Mouse (Mus musculus) heart, embryonic 15.5 days (tissue): Measurements from ENCODE around the gene 2310033P09Rik. TPM values are rescaled to one million over a fixed set of nuclear protein-coding genes. Genes with fewer than 3 reads are reported as not detected.

Source experiments
- ATAC-seq: fragments of 200-750 bp; cut with Nextera tagmentation; replicated peaks from 2 replicates; pipeline ENCODE4 v1.8.0; 2017; ENCODE audit warnings: low read depth, moderate TSS enrichment; ENCODE audit not compliant: insufficient number of reproducible peaks, insufficient read depth, low FRiP score
- H3K27ac ChIP-seq: fragments of 300-500 bp; sonication (generic); 2 replicates; pipeline ENCODE4 v1.5.1; 2015; ENCODE audit warnings: mild to moderate bottlenecking, inconsistent platforms
- H3K27me3 ChIP-seq: fragments of 300-500 bp; sonication (generic); 2 replicates; pipeline ENCODE4 v1.6.1; 2015; ENCODE audit warnings: inconsistent platforms
- H3K36me3 ChIP-seq: fragments of 300-500 bp; sonication (generic); 2 replicates; pipeline ENCODE4 v1.6.1; 2015; ENCODE audit warnings: mild to moderate bottlenecking, inconsistent platforms
- H3K4me1 ChIP-seq: fragments of 300-500 bp; sonication (generic); replicated peaks from 2 replicates; pipeline ENCODE4 v1.6.1; 2015; ENCODE audit warnings: inconsistent platforms
- H3K4me2 ChIP-seq: fragments of 300-500 bp; sonication (generic); 2 replicates; pipeline ENCODE4 v1.6.1; 2015; ENCODE audit warnings: inconsistent platforms, mild to moderate bottlenecking, moderate library complexity
- H3K4me3 ChIP-seq: fragments of 300-500 bp; sonication (generic); 2 replicates; pipeline ENCODE4 v1.5.1; 2015; ENCODE audit warnings: mild to moderate bottlenecking, inconsistent platforms
- H3K9ac ChIP-seq: fragments of 300-500 bp; sonication (generic); 2 replicates; pipeline ENCODE4 v1.6.1; 2015; ENCODE audit warnings: mild to moderate bottlenecking, inconsistent platforms
- H3K9me3 ChIP-seq: fragments of 300-500 bp; sonication (generic); replicated peaks from 2 replicates; pipeline ENCODE4 v1.6.1; 2016; ENCODE audit warnings: inconsistent platforms
- WGBS: fragments of 180-500 bp; shearing (Covaris S2); methylation state at CpG from one replicate; pipeline ENCODE4 v1.1.7; 2015; ENCODE audit warnings: mixed read lengths; 5-methylcytosine and 5-hydroxymethylcytosine counted together
- polyA plus RNA-seq: library from polyadenylated mRNA; unstranded; fragments of >200 nt; fragmentation: Nextera tagmentation; extraction: Ambion mirVana; gene quantifications from 2 replicates; pipeline ENCODE4 v1.2.1, GENCODE M21; 2015

The 2310033P09Rik gene
- polyA plus RNA-seq, 1 experiment from 2014 or later, result 17.7 TPM

DNA sequence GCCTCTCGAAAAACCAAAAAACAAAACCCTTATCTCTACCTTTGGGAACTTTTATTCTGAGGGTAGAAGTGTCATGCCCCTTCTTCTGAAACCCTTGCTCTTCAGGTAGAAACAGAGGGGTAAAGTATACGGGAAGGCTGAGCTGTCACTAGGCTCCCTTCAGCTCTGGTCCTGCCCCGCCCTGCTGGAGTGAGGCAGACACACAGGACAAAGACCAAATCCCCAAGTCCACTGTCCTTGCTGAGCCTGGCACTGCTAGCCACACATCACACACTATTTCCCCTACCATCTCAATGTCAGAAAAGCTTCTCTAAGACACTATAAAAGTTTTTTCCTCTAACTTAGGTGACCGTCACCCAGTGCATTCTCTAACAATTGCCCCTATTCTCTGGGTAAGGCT, 14.2 kb downstream of the 2310033P09Rik start:
- Histone ChIP-seq H3K27me3 (no peaks in the 10 kb centered on the region), H3K9ac (no peak overlapping the region), H3K36me3 (peaks cover 6% of the 10 kb centered on the region; the same call in 1 of the 2 replicates), H3K27ac (no peak overlapping the region), H3K9me3 (no peaks in the 10 kb centered on the region), H3K4me1 (peaks cover 77% of the 10 kb centered on the region), H3K4me3 (no peak overlapping the region), H3K4me2 (no peak overlapping the region)
- WGBS, result 75% methylated on average over 4 of the region's 4 CpGs
- no peak for ATAC-seq

DNA sequence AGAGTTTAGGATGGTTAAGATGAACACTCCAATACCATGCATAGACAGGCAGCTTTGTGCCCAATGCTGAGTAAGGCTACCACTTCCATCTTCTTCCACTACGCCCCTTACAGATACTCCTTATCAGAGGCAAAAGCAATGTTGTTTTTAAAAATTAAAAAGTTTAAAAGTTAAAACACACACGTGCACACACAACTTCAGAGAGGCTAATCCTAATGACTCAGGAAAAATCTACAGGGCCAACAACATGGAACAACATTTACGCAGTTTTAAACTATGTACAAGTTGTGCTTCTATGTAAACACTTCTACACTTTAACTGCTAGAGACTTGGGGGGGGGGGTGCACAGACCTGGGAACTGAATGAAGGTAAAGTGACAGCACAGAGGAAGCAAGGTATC, 15.9 kb downstream of the 2310033P09Rik start:
- 79% methylated on average over 3 of the region's 3 CpGs for WGBS
- Histone ChIP-seq H3K4me1 (peaks cover 70% of the 10 kb centered on the region), H3K4me2 (no peak overlapping the region; the same call in 1 of the 2 replicates), H3K4me3 (no peak overlapping the region), H3K27me3 (no peaks in the 10 kb centered on the region), H3K36me3 (peaks cover 6% of the 10 kb centered on the region; the same call in 1 of the 2 replicates), H3K27ac (no peak overlapping the region), H3K9me3 (no peaks in the 10 kb centered on the region), H3K9ac (no peak overlapping the region)
- no peak for ATAC-seq

DNA sequence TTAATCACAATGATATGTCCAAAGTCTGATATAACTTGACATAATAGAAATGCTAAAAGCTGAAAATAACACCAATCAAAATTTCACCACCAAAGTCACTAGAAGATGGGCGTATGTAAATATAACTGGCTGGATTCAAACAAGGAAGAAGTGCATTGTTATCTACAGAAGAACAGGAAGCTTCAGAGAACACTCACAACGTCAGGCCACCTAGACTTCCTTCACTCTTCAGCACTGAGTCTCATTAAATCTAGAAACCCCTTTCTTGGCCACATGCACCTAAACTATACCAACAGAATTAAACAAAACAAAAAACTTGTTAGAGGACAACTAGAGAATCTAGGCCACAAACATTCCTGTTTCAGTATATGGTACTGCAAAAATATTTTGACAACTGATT, 16.3 kb downstream of the 2310033P09Rik start:
- peaks cover 5% of the 10 kb centered on the region; the same call in 1 of the 2 replicates for H3K36me3 ChIP-seq
- peaks cover 70% of the 10 kb centered on the region for H3K4me1 ChIP-seq
- H3K27ac ChIP-seq, result no peak overlapping the region
- 23% methylated on average over 2 of the region's 2 CpGs for WGBS
- no peak overlapping the region for H3K4me3 ChIP-seq
- no peak for ATAC-seq
- no peaks in the 10 kb centered on the region for H3K27me3 ChIP-seq
- H3K9me3 ChIP-seq, result no peaks in the 10 kb centered on the region
- H3K9ac ChIP-seq, result no peak overlapping the region
- no peak overlapping the region; the same call in 1 of the 2 replicates for H3K4me2 ChIP-seq

DNA sequence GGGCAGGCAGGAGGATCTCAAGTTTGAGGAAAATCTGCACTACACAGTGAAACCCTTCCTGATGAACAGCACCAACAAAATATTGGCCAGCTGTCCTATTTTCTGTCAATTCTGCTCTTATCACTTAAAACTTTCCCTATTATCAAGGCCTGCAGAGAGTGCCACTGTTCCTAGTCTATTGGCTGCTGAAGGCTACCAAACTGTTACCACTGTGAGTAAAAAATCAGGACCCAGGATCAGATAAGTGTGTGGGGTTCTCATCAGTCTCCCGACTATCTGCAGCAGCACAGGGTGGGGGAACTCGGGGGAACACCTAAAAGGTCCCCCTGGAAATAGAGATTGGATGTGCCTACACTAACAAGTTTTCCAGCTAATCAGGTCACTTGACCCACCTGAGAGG, 17.0 kb downstream of the 2310033P09Rik start:
- no peak overlapping the region for H3K27ac ChIP-seq
- no peak overlapping the region for H3K4me3 ChIP-seq
- no peaks in the 10 kb centered on the region for H3K27me3 ChIP-seq
- peaks cover 70% of the 10 kb centered on the region for H3K4me1 ChIP-seq
- no peaks in the 10 kb centered on the region for H3K36me3 ChIP-seq
- H3K4me2 ChIP-seq, result peak overlapping the region; percentile 80
- WGBS, result 30% methylated on average over 2 of the region's 2 CpGs
- ATAC-seq, result no peak
- H3K9ac ChIP-seq, result no peak overlapping the region
- H3K9me3 ChIP-seq, result no peaks in the 10 kb centered on the region

DNA sequence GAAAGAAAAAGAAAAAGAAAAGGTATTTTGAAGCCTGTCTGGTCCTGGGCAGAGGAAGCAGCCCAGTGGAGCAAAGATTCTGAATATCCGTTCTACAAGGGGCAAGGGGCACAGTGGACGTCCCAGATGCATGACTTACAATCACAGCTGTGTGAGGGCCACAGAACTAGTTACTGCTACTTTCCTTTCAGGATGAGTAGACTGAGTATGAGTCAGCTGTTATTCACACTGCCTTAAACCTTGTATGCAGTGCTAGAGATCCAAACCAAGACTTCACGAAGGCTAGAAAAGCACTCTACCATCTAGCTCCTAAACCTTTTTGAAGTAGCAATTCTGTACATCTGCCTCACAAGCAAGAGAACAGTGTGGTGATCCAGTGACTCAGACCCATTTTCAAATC, 18.1 kb downstream of the 2310033P09Rik start:
- Histone ChIP-seq H3K27ac (peak overlapping the region; percentile 97; the same call in 1 of the 2 replicates), H3K36me3 (no peaks in the 10 kb centered on the region), H3K27me3 (no peaks in the 10 kb centered on the region), H3K9me3 (no peaks in the 10 kb centered on the region), H3K9ac (peak overlapping the region; percentile 100), H3K4me3 (peak overlapping the region; percentile 94), H3K4me2 (peak overlapping the region; percentile 80), H3K4me1 (peaks cover 66% of the 10 kb centered on the region)
- no peak for ATAC-seq
- 26% methylated on average over 3 of the region's 3 CpGs for WGBS

DNA sequence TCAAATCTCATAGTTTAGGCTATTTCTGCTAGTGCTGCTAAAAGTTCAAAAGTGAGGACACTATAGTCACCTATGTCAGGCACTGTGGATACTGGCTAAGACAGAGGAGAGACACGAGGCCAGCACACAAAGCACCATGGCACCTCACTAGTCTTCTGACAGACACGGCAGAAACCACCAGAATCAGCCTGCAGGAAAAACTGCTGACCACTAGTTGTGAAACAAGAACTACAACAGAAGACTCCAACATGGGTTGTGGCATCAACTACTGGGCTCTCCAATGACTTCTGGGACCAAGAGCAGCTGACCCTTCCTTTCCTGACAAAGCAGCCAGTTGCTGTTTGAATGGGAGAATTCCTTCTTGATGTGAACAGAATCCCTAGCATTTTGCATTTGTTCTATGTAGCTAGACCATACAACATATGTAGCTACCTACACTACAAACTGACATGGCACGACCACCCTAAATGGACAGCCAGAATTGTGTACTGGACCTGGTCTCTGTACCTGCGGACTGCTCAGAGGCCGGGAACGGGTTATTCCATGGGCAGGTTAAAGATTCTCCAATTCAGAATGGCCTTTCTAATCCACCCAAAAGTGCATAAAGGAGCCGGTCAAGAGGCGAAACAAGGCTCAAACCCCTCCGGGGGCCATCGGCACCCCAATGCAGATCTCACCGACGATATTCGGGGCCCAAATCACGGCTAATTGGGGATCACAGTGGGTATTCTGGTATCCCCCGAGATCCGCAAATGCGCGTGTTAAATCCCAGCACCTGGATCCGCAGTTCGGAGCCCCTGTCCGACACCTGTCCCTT, 18.9 kb downstream of the 2310033P09Rik start:
- H3K4me2 ChIP-seq, result peak overlapping the region; percentile 80
- under 1% methylated on average over 21 of the region's 21 CpGs for WGBS
- H3K4me1 ChIP-seq, result peaks cover 58% of the 10 kb centered on the region
- no peaks in the 10 kb centered on the region for H3K27me3 ChIP-seq
- peak overlapping the region; percentile 100 for H3K9ac ChIP-seq
- peak overlapping the region; percentile 97 for H3K27ac ChIP-seq
- no peak for ATAC-seq
- H3K4me3 ChIP-seq, result peak overlapping the region; percentile 94
- H3K9me3 ChIP-seq, result no peaks in the 10 kb centered on the region
- no peaks in the 10 kb centered on the region for H3K36me3 ChIP-seq

DNA sequence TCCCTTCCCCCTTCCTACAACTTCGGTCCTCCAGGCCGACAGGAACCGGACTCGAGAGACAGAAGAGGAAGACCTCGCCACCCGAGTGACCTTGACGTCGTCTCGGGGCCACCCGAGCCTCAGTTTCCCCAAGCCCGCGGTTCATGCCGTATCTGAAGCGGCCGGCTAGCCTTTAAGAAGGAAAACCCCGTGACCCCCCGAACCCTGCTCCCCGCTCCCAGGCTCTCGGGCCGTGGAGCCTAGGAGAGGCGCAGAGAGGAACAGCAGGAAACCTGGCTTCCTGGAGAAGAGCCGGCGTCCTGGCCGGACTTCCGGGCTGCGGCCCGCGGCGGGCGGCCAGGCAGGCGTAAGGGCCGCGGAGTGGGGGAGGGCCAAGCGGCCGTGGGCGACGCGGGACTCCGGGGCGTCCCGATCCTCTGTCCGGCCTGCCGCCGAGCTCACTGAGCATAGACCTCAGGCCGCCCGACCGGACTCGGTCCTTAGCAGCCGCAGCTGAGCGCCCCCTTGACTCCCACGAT, 19.5 kb downstream of the 2310033P09Rik start:
- Histone ChIP-seq H3K9me3 (no peaks in the 10 kb centered on the region), H3K9ac (peak overlapping the region; percentile 100), H3K36me3 (no peaks in the 10 kb centered on the region), H3K4me3 (peak overlapping the region; percentile 94), H3K27me3 (no peaks in the 10 kb centered on the region), H3K4me1 (peaks cover 52% of the 10 kb centered on the region), H3K27ac (peak overlapping the region; percentile 97), H3K4me2 (peak overlapping the region; percentile 80)
- peak; percentile 82 for ATAC-seq
- whole genome bisulfite sequencing, result 1% methylated on average over 40 of the region's 51 CpGs

DNA sequence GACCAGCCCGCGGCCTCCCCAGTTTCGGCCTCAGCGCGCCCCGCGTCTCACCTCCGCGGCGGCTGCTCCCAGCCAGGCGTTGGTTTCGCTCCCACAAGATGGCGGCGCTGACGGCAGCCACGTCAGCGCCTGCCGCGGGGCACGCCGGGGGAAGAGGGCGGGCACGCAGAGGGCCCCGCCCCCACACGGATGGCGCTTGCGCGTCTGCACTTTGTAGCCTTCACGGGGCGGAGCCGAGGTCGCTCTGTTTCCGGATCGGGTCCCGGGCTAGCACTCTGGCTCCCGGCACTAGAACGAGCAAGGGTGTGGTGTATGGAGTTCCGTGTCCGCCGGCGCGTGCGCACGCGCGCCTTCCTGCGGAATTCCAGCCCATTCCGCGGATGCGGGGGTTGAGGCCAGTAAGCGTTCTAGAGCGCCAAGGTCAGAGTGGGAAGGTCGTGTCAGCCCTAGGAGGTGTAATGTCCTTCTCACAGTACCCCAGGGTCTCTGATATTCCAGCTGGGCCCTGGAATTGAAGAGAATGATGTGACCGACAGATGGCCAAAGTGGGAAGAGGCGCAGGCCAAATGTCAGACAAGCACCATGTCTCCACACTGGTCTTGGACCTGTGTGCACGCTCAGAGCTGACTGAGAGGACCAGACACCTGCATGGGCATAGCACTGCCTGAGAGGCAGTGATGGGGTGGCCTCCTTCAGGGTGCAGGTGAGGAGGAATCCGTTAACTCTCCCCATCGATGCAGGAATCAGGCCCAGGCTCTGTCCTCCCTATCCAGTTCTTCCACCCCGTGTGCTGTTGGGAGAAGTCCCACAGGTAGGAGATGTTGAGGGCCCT, 20.2 kb downstream of the 2310033P09Rik start, which contains the start of gene Arf1:
Gene Arf1 (minus strand): TSS at position 149 of the 832 bp plus-strand sequence.
- Histone ChIP-seq H3K27ac (peak within 1 kb of the TSS; percentile 97), H3K9me3 (no peaks in the 10 kb centered on the region), H3K9ac (peak within 1 kb of the TSS; percentile 100), H3K4me3 (peak within 1 kb of the TSS; percentile 94), H3K4me2 (peak within 1 kb of the TSS; percentile 80), H3K36me3 (no peaks in the 10 kb centered on the region), H3K27me3 (no peaks in the 10 kb centered on the region), H3K4me1 (peaks cover 51% of the 10 kb centered on the region)
- WGBS, result 5% methylated on average over 59 of the region's 59 CpGs
- peak; percentile 93 for ATAC-seq

DNA sequence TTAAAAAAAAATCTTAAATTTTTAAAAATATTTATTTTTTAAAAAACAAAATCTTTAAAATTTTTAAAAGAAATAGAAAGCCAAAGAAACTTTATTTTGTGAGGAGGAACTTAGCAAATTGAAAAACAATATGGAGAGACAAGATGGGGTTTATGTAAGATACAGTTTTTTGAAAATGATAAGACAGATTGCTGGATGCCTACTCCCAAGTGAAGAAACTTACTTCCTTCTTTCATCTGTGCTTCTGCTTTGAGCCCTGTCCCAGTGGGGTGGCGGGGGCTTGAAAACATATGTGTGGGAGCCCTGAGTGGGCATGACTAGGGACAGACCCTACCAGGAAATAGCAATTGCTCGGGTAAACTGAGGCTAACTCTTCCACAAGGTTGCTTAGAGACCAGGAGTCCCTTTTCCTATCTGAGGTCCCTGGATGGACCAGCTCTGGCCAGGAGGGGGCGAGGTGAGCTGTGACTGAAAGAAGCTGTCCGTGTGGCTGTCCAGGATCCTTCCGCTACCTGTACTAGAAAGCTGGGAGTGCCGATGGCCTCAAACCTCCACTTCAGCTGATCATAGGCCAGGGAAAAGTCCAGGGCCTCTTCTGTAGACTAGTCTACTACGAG, 22.1 kb downstream of the 2310033P09Rik start:
- ATAC-seq, result no peak
- peaks cover 33% of the 10 kb centered on the region for H3K4me1 ChIP-seq
- H3K36me3 ChIP-seq, result no peaks in the 10 kb centered on the region
- H3K4me3 ChIP-seq, result no peak overlapping the region
- no peaks in the 10 kb centered on the region for H3K27me3 ChIP-seq
- WGBS, result 10% methylated on average over 7 of the region's 7 CpGs
- H3K27ac ChIP-seq, result no peak overlapping the region
- H3K4me2 ChIP-seq, result no peak overlapping the region
- H3K9ac ChIP-seq, result no peak overlapping the region
- no peaks in the 10 kb centered on the region for H3K9me3 ChIP-seq

DNA sequence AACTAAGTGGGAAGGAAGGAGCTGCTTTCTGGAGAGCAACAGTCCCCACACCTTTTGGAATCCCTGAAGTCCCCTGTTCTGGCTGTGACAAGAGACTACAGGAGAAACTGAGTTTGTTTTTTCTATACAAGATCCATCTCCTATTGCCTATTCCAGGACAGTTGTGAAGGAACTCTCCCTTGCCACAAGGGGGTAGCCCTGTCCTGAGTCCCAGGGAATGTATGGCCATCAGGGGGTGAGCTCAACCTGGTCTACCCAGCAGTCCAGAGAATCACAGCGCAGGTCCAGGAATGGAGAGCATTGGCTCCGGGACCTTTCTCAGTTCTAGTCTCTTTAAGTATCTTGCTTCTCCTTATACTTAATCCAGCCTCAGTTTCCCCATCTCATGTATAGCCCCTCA, 24.7 kb downstream of the 2310033P09Rik start:
- Histone ChIP-seq H3K4me2 (no peak overlapping the region), H3K27me3 (0 out of 2 replicates have a peak, but pooled peaks cover 4% of the 10 kb centered on the region), H3K4me3 (no peak overlapping the region), H3K36me3 (no peaks in the 10 kb centered on the region), H3K4me1 (peaks cover 16% of the 10 kb centered on the region), H3K27ac (no peak overlapping the region), H3K9ac (no peak overlapping the region), H3K9me3 (no peaks in the 10 kb centered on the region)
- 71% methylated on average over 2 of the region's 2 CpGs for WGBS
- ATAC-seq, result no peak
